Mouse (Mus musculus) stomach, embryonic 14.5 days (tissue): ENCODE data around the gene Selenon. TPM values are rescaled to one million over a fixed set of nuclear protein-coding genes. Genes with fewer than 3 reads are reported as not detected.

Experiments
- ATAC-seq: fragments of 200-750 bp; cut with Nextera tagmentation; 2 replicates; pipeline ENCODE4 v1.8.0; 2017; ENCODE audit warnings: low read depth, moderate TSS enrichment; ENCODE audit not compliant: insufficient number of reproducible peaks, insufficient read depth, low FRiP score
- H3K27ac ChIP-seq: fragments of 300-500 bp; sonication (generic); 2 replicates; pipeline ENCODE4 v1.5.1; 2014; ENCODE audit warnings: mild to moderate bottlenecking, low read length, moderate library complexity, mixed read lengths
- H3K27me3 ChIP-seq: fragments of 300-500 bp; sonication (generic); 2 replicates; pipeline ENCODE4 v1.6.1; 2014; ENCODE audit warnings: low read length, control low read depth, mixed read lengths; ENCODE audit not compliant: control insufficient read depth, insufficient read depth
- H3K36me3 ChIP-seq: fragments of 300-500 bp; sonication (generic); 2 replicates; pipeline ENCODE4 v1.6.1; 2014; ENCODE audit warnings: mild to moderate bottlenecking, control low read depth, low read length, moderate library complexity, mixed read lengths; ENCODE audit not compliant: control insufficient read depth, insufficient read depth
- H3K4me1 ChIP-seq: fragments of 300-500 bp; sonication (generic); 2 replicates; pipeline ENCODE4 v1.6.1; 2014; ENCODE audit warnings: low read length, control low read depth, mixed read lengths; ENCODE audit not compliant: control insufficient read depth, insufficient read depth
- H3K4me2 ChIP-seq: fragments of 300-500 bp; sonication (generic); replicated peaks from 2 replicates; pipeline ENCODE4 v1.6.1; 2014; ENCODE audit warnings: low read depth, low read length, control low read depth
- H3K4me3 ChIP-seq: fragments of 300-500 bp; sonication (generic); 2 replicates; pipeline ENCODE4 v1.5.1; 2014; ENCODE audit warnings: low read depth, low read length, control low read depth
- H3K9ac ChIP-seq: fragments of 300-500 bp; sonication (generic); replicated peaks from 2 replicates; pipeline ENCODE4 v1.6.1; 2014; ENCODE audit warnings: low read depth, mild to moderate bottlenecking, control low read depth, low read length, moderate library complexity, mixed read lengths
- H3K9me3 ChIP-seq: fragments of 300-500 bp; sonication (generic); 2 replicates; pipeline ENCODE4 v1.6.1; 2016; ENCODE audit warnings: low read depth, low read length, control low read depth; ENCODE audit not compliant: control insufficient read depth
- whole genome bisulfite sequencing: fragments of 180-500 bp; shearing (Covaris S2); extraction: QIAGEN DNeasy Blood & Tissue Kit; methylation state at CpG from one replicate; pipeline ENCODE4 v1.1.7; 2014; 5-methylcytosine and 5-hydroxymethylcytosine counted together
- polyA plus RNA-seq: library from polyadenylated mRNA; unstranded; fragments of >200 nt; fragmentation: Nextera tagmentation; extraction: Ambion mirVana; gene quantifications from 2 replicates; pipeline ENCODE4 v1.2.1, GENCODE M21; 2014

The Selenon gene
- polyA plus RNA-seq, 1 experiment from 2014 or later, result 21.6 TPM

DNA sequence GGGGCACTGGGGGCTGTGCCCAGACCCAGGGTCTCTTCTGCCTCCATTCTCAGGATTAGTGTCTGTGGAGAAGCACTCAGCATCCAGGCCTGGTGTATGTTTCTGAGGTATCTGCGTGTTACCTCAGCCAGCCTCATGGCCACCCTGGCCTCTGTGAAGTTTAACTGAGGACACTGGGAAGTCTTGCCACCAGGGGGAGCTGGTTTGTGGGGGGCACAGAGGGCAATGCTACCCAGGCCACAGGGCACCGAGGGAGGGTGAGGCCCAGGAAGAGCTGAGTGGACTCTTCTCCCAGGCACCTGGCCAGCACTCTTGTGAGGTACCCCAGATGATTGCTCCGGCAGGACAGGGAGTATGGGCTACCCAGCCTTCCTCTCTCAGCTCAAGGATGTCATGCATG is 31.5 kb upstream of the Selenon start:
- WGBS, result 74% methylated on average over 3 of the region's 3 CpGs
- ATAC-seq, result no peak
- Histone ChIP-seq H3K9me3 (no peaks in the 10 kb centered on the region), H3K4me3 (no peak overlapping the region), H3K4me1 (peaks cover 12% of the 10 kb centered on the region), H3K4me2 (no peak overlapping the region), H3K27me3 (no peaks in the 10 kb centered on the region), H3K36me3 (no peaks in the 10 kb centered on the region), H3K9ac (no peak overlapping the region), H3K27ac (no peak overlapping the region)

- no peaks in the 10 kb centered on the region for H3K36me3 ChIP-seq
- H3K4me1 ChIP-seq, result peaks cover 13% of the 10 kb centered on the region
- no peak overlapping the region for H3K27ac ChIP-seq
- no peaks in the 10 kb centered on the region for H3K9me3 ChIP-seq
- ATAC-seq, result no peak
- 61% methylated on average over 8 of the region's 8 CpGs for WGBS
- no peaks in the 10 kb centered on the region for H3K27me3 ChIP-seq
- H3K4me2 ChIP-seq, result no peak overlapping the region
- H3K9ac ChIP-seq, result no peak overlapping the region
- H3K4me3 ChIP-seq, result no peak overlapping the region
Observed at GRCm38 (mm10) chr4:134581365-134581764, 29.4 kb upstream of the Selenon start.

- no peak for ATAC-seq
- 82% methylated on average over 15 of the region's 15 CpGs for WGBS
Observed at GRCm38 (mm10) chr4:134580351-134581148, 28.6 kb upstream of the Selenon start.

GRCm38 (mm10) chr4:134579620-134580019 is 27.7 kb upstream of the Selenon start:
- Histone ChIP-seq H3K9me3 (no peaks in the 10 kb centered on the region), H3K27me3 (no peaks in the 10 kb centered on the region), H3K4me3 (no peak overlapping the region), H3K36me3 (no peaks in the 10 kb centered on the region), H3K27ac (no peak overlapping the region), H3K9ac (no peak overlapping the region), H3K4me2 (no peak overlapping the region), H3K4me1 (peaks cover 13% of the 10 kb centered on the region)
- no peak for ATAC-seq
- WGBS, result 34% methylated on average over 5 of the region's 5 CpGs

More at GRCm38 (mm10) chr4:134580351-134581148, 28.6 kb upstream of the Selenon start:
- Histone ChIP-seq H3K36me3 (no peaks in the 10 kb centered on the region), H3K27me3 (no peaks in the 10 kb centered on the region), H3K4me3 (no peak overlapping the region), H3K9me3 (no peaks in the 10 kb centered on the region), H3K9ac (no peak overlapping the region), H3K4me1 (peaks cover 13% of the 10 kb centered on the region), H3K27ac (no peak overlapping the region), H3K4me2 (no peak overlapping the region)

- Histone ChIP-seq H3K27me3 (no peaks in the 10 kb centered on the region), H3K4me3 (no peak overlapping the region), H3K9me3 (no peaks in the 10 kb centered on the region), H3K4me1 (peaks cover 13% of the 10 kb centered on the region), H3K36me3 (no peaks in the 10 kb centered on the region), H3K4me2 (peak overlapping the region; percentile 16; the same call in 1 of the 2 replicates), H3K9ac (no peak overlapping the region), H3K27ac (no peak overlapping the region)
- 0 out of 2 replicates have a peak, but pooled peaks have one; percentile 19 for ATAC-seq
- WGBS, result 13% methylated on average over 11 of the region's 11 CpGs
Observed at GRCm38 (mm10) chr4:134579212-134579611, 27.2 kb upstream of the Selenon start.

- ATAC-seq, result 0 out of 2 replicates have a peak, but pooled peaks have one; percentile 21
- H3K27ac ChIP-seq, result no peak overlapping the region
- no peaks in the 10 kb centered on the region for H3K27me3 ChIP-seq
- no peak overlapping the region for H3K9ac ChIP-seq
- H3K4me3 ChIP-seq, result no peak overlapping the region
- H3K36me3 ChIP-seq, result no peaks in the 10 kb centered on the region
- H3K4me1 ChIP-seq, result peaks cover 13% of the 10 kb centered on the region
- H3K4me2 ChIP-seq, result no peak overlapping the region
- WGBS, result 60% methylated on average over 5 of the region's 5 CpGs
- H3K9me3 ChIP-seq, result no peaks in the 10 kb centered on the region
Observed at GRCm38 (mm10) chr4:134578407-134578806, 26.4 kb upstream of the Selenon start.

DNA sequence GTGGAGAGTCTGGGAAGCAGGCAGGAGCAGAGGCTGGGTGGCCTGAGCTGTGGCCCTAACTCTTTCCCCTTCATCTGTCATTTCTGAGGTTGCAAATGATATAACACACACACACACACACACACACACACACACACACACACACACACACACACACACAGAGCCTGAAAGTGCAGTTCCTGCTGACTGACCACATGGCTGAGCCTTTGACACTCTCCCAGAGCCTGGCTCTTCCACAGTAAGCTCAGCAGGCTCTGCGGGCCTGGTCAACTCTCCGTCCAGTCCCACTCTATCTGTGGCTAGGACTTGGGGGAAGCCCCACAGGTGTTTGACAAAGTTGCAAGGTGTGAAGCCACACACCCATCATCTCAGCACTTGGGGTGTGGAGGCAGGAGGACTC is 25.3 kb upstream of the Selenon start:
- Histone ChIP-seq H3K27ac (no peak overlapping the region), H3K4me1 (peaks cover 13% of the 10 kb centered on the region), H3K4me3 (no peak overlapping the region), H3K4me2 (no peak overlapping the region), H3K36me3 (no peaks in the 10 kb centered on the region), H3K9ac (no peak overlapping the region), H3K27me3 (no peaks in the 10 kb centered on the region), H3K9me3 (no peaks in the 10 kb centered on the region)
- no peak for ATAC-seq
- WGBS, result 67% methylated on average over 2 of the region's 2 CpGs

- Histone ChIP-seq H3K4me3 (no peak overlapping the region), H3K4me2 (no peak overlapping the region), H3K4me1 (peaks cover 13% of the 10 kb centered on the region), H3K36me3 (no peaks in the 10 kb centered on the region), H3K27ac (no peak overlapping the region), H3K9ac (no peak overlapping the region), H3K27me3 (no peaks in the 10 kb centered on the region), H3K9me3 (no peaks in the 10 kb centered on the region)
- ATAC-seq, result no peak
- WGBS, result 33% methylated on average over 11 of the region's 11 CpGs
Observed at GRCm38 (mm10) chr4:134575486-134575885, 23.5 kb upstream of the Selenon start.
